Mouse (Mus musculus): ENCODE data around the gene Tmed2. TPM values are rescaled to one million over a fixed set of nuclear protein-coding genes. Genes with fewer than 3 reads are reported as not detected.
"Not testable (repeated sequence)": the region's sequence is repeated elsewhere in the genome, so short reads cannot be mapped to it uniquely, and the experiment has no call there.

Gene Tmed2
- polyA plus RNA-seq, 1 experiment from 2014 or later, result 572 TPM

DNA sequence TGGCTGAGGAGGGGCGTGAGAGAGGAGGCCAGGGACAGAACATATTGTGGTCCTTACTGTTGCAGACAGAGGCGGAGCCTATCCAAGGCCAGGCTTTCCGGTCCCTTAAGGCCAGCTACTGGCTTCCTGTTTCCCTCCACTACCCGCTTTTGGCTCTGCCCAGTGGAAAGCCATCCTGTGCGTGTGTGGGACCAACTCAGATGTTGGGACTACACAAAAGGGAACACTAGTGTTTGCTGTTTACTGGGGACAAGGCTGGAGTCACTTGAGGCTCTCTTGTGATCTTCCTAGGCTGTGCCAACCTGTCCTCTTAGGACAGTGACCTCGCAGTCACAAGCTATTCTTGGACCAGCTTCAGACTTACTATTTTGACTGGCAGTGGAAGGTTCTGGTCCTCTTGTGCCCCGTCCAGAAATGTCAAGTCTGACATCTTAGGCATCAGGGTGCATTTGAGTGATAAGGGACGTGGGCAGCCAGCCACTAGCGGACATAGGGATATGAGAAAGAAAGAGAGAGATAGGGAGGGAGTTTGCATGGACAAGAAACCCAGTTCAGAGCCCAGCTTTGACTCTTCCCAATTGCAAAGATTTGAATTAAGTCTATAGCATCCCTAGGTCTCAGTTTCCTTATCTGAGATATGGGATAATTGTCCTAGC, 42.1 kb upstream of the Tmed2 start:
- Histone ChIP-seq H3K36me3 (ENCODE audit: control insufficient read depth, insufficient read depth, low read length) (peaks cover 10% of the 10 kb centered on the region; the same call in 1 of the 2 replicates), H3K27ac (replicated peaks) (peak overlapping the region; percentile 30; the same call in 1 of the 2 replicates), H3K4me3 (ENCODE audit: low read depth, low read length) (no peak overlapping the region), H3K4me1 (replicated peaks; ENCODE audit: control insufficient read depth, insufficient read depth) (no peaks in the 10 kb centered on the region), H3K9ac (ENCODE audit: low read length) (no peak overlapping the region), H3K4me2 (replicated peaks; ENCODE audit: low read depth) (no peak overlapping the region), H3K27me3 (ENCODE audit: control insufficient read depth, insufficient read depth, low read length) (no peaks in the 10 kb centered on the region), H3K9me3 (ENCODE audit: control insufficient read depth, low read length) (no peaks in the 10 kb centered on the region)
- TF ChIP-seq EP300 (optimal IDR thresholded peaks at IDR 0.05), result no peak
- no peak for TF ChIP-seq CTCF (IDR thresholded peaks at IDR 0.05; ENCODE audit: low read depth)
- ATAC-seq (ENCODE audit: low FRiP score, low TSS enrichment) (no peak), DNase-seq (ENCODE audit: low spot score) (no peak)
- 70% methylated on average over 9 of the region's 9 CpGs for WGBS

- no peak overlapping the region for H3K4me2 ChIP-seq (replicated peaks; ENCODE audit: low read depth)
- H3K27me3 ChIP-seq (ENCODE audit: control insufficient read depth, insufficient read depth, low read length), result no peaks in the 10 kb centered on the region
- H3K36me3 ChIP-seq (ENCODE audit: control insufficient read depth, insufficient read depth, low read length), result peaks cover 10% of the 10 kb centered on the region; the same call in 1 of the 2 replicates
- H3K4me3 ChIP-seq (ENCODE audit: low read depth, low read length), result no peak overlapping the region
- no peak for DNase-seq (ENCODE audit: low spot score)
- H3K4me1 ChIP-seq (replicated peaks; ENCODE audit: control insufficient read depth, insufficient read depth), result no peaks in the 10 kb centered on the region
- no peaks in the 10 kb centered on the region for H3K9me3 ChIP-seq (ENCODE audit: control insufficient read depth, low read length)
- TF ChIP-seq EP300 (optimal IDR thresholded peaks at IDR 0.05) (no peak), CTCF (IDR thresholded peaks at IDR 0.05; ENCODE audit: low read depth) (no peak)
- 61% methylated on average over 5 of the region's 5 CpGs for WGBS
- no peak overlapping the region for H3K27ac ChIP-seq (replicated peaks)
- ATAC-seq (ENCODE audit: low FRiP score, low TSS enrichment), result no peak
- H3K9ac ChIP-seq (ENCODE audit: low read length), result no peak overlapping the region
Observed at GRCm38 (mm10) chr5:124499001-124499400, 41.5 kb upstream of the Tmed2 start.

DNA sequence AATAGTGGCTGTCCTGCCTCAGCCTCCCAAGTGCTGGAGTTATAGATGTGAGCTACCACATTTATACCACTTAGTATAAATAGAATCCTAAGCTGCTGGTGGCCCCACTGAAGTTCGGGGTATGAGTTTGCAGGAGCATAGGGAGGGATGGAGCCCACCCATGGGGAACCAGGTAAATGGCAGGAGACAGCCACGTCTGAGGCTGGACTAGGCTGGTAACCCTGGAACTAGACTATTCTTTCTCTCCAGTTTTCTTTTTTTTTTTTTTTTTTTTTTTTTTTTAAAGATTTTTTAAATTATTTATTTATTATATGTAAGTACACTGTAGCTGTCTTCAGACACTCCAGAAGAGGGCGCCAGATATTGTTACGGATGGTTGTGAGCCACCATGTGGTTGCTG, 40.5 kb upstream of the Tmed2 start:
- H3K4me3 ChIP-seq (ENCODE audit: low read depth, low read length); H3K9me3 ChIP-seq (ENCODE audit: control insufficient read depth, low read length); ATAC-seq (ENCODE audit: low FRiP score, low TSS enrichment); H3K27ac ChIP-seq (replicated peaks); DNase-seq (ENCODE audit: low spot score); H3K4me1 ChIP-seq (replicated peaks; ENCODE audit: control insufficient read depth, insufficient read depth); H3K27me3 ChIP-seq (ENCODE audit: control insufficient read depth, insufficient read depth, low read length); H3K4me2 ChIP-seq (replicated peaks; ENCODE audit: low read depth); H3K36me3 ChIP-seq (ENCODE audit: control insufficient read depth, insufficient read depth, low read length); H3K9ac ChIP-seq (ENCODE audit: low read length): not testable (repeated sequence)
- 75% methylated on average over 2 of the region's 4 CpGs for WGBS
- TF ChIP-seq CTCF (IDR thresholded peaks at IDR 0.05; ENCODE audit: low read depth), result peak; percentile 14; the same call in 1 of the 2 replicates

GRCm38 (mm10) chr5:124500573-124500972, 39.9 kb upstream of the Tmed2 start:
- 88% methylated on average over 3 of the region's 3 CpGs for WGBS
- H3K4me1 ChIP-seq (replicated peaks; ENCODE audit: control insufficient read depth, insufficient read depth), result no peaks in the 10 kb centered on the region
- H3K4me2 ChIP-seq (replicated peaks; ENCODE audit: low read depth), result no peak overlapping the region
- no peak for DNase-seq (ENCODE audit: low spot score)
- H3K4me3 ChIP-seq (ENCODE audit: low read depth, low read length), result no peak overlapping the region
- H3K9me3 ChIP-seq (ENCODE audit: control insufficient read depth, low read length), result no peaks in the 10 kb centered on the region
- H3K27me3 ChIP-seq (ENCODE audit: control insufficient read depth, insufficient read depth, low read length), result no peaks in the 10 kb centered on the region
- H3K9ac ChIP-seq (ENCODE audit: low read length), result no peak overlapping the region
- H3K27ac ChIP-seq (replicated peaks), result no peak overlapping the region
- H3K36me3 ChIP-seq (ENCODE audit: control insufficient read depth, insufficient read depth, low read length), result peaks cover 5% of the 10 kb centered on the region; the same call in 1 of the 2 replicates
- TF ChIP-seq CTCF (IDR thresholded peaks at IDR 0.05; ENCODE audit: low read depth) (no peak), EP300 (optimal IDR thresholded peaks at IDR 0.05) (no peak)
- no peak for ATAC-seq (ENCODE audit: low FRiP score, low TSS enrichment)

- 89% methylated on average over 10 of the region's 10 CpGs for WGBS
- H3K4me3 ChIP-seq (ENCODE audit: low read depth, low read length), result no peak overlapping the region
- no peaks in the 10 kb centered on the region for H3K27me3 ChIP-seq (ENCODE audit: control insufficient read depth, insufficient read depth, low read length)
- no peak overlapping the region for H3K4me2 ChIP-seq (replicated peaks; ENCODE audit: low read depth)
- DNase-seq (ENCODE audit: low spot score) (no peak), ATAC-seq (ENCODE audit: low FRiP score, low TSS enrichment) (no peak)
- H3K27ac ChIP-seq (replicated peaks), result no peak overlapping the region
- H3K36me3 ChIP-seq (ENCODE audit: control insufficient read depth, insufficient read depth, low read length), result peaks cover 5% of the 10 kb centered on the region; the same call in 1 of the 2 replicates
- no peaks in the 10 kb centered on the region for H3K9me3 ChIP-seq (ENCODE audit: control insufficient read depth, low read length)
- TF ChIP-seq EP300 (optimal IDR thresholded peaks at IDR 0.05), result no peak
- no peak for TF ChIP-seq CTCF (IDR thresholded peaks at IDR 0.05; ENCODE audit: low read depth)
- no peak overlapping the region for H3K9ac ChIP-seq (ENCODE audit: low read length)
- no peaks in the 10 kb centered on the region for H3K4me1 ChIP-seq (replicated peaks; ENCODE audit: control insufficient read depth, insufficient read depth)
Observed at GRCm38 (mm10) chr5:124501541-124501940, 39.0 kb upstream of the Tmed2 start.

DNA sequence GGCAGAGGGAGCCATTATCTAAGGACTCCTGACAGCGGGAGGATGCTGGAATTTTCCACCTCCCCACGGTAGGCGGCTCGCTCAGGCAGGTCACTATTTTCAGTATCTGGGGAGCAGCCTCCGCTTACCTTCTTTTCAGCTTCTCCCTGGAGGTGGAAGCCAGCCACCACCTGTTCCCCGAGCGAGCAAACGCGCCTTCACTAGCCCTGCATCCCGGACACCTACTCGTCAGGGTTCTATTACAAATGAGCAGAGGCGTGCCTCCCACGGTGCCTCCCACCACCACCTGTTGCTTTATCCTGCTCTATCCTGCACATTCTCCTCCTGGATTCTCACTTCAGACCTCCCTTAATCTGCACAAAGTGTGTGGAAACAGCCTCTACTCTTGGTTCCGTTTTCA, 36.8 kb upstream of the Tmed2 start:
- H3K27me3 ChIP-seq (ENCODE audit: control insufficient read depth, insufficient read depth, low read length), result no peaks in the 10 kb centered on the region
- no peaks in the 10 kb centered on the region for H3K4me1 ChIP-seq (replicated peaks; ENCODE audit: control insufficient read depth, insufficient read depth)
- TF ChIP-seq EP300 (optimal IDR thresholded peaks at IDR 0.05) (no peak), CTCF (IDR thresholded peaks at IDR 0.05; ENCODE audit: low read depth) (no peak)
- ATAC-seq (ENCODE audit: low FRiP score, low TSS enrichment), result no peak
- no peak overlapping the region for H3K27ac ChIP-seq (replicated peaks)
- no peak for DNase-seq (ENCODE audit: low spot score)
- no peaks in the 10 kb centered on the region; the same call in 1 of the 2 replicates for H3K36me3 ChIP-seq (ENCODE audit: control insufficient read depth, insufficient read depth, low read length)
- no peak overlapping the region for H3K4me2 ChIP-seq (replicated peaks; ENCODE audit: low read depth)
- no peak overlapping the region for H3K9ac ChIP-seq (ENCODE audit: low read length)
- H3K4me3 ChIP-seq (ENCODE audit: low read depth, low read length), result no peak overlapping the region
- H3K9me3 ChIP-seq (ENCODE audit: control insufficient read depth, low read length), result no peaks in the 10 kb centered on the region
- WGBS, result 59% methylated on average over 14 of the region's 14 CpGs

All from stomach, postnatal 0 days (tissue).